Mouse (Mus musculus) limb, embryonic 10.5 days (tissue): ENCODE results near the gene Btf3. TPM values are rescaled to one million over a fixed set of nuclear protein-coding genes. Genes with fewer than 3 reads are reported as not detected.

Experiments
- DNase-seq: peaks from one replicate; pipeline ENCODE4 v3.0.0-alpha.2; 2017; ENCODE audit warnings: low spot score
- H3K27ac ChIP-seq: fragments of 300-500 bp; sonication (generic); 2 replicates; pipeline ENCODE4 v1.5.1; 2016; ENCODE audit warnings: mild to moderate bottlenecking
- H3K27me3 ChIP-seq: fragments of 300-500 bp; sonication (generic); 2 replicates; pipeline ENCODE4 v1.6.1; 2016; ENCODE audit warnings: low read depth, mild to moderate bottlenecking; ENCODE audit not compliant: poor library complexity, severe bottlenecking
- H3K36me3 ChIP-seq: fragments of 300-500 bp; sonication (generic); 2 replicates; pipeline ENCODE4 v1.6.1; 2016; ENCODE audit warnings: mild to moderate bottlenecking, moderate library complexity
- H3K4me1 ChIP-seq: fragments of 300-500 bp; sonication (generic); 2 replicates; pipeline ENCODE4 v1.6.1; 2016
- H3K4me3 ChIP-seq: fragments of 300-500 bp; sonication (generic); 2 replicates; pipeline ENCODE4 v1.5.1; 2016; ENCODE audit warnings: mild to moderate bottlenecking, moderate library complexity
- H3K9me3 ChIP-seq: fragments of 300-500 bp; sonication (generic); replicated peaks from 2 replicates; pipeline ENCODE4 v1.6.1; 2016; ENCODE audit warnings: mild to moderate bottlenecking
- WGBS: fragments of 180-500 bp; shearing (Covaris S2); methylation state at CpG from one replicate; pipeline ENCODE4 v1.1.7; 2016; 5-methylcytosine and 5-hydroxymethylcytosine counted together
- polyA plus RNA-seq: library from polyadenylated mRNA; unstranded; fragments of >200 nt; fragmentation: Nextera tagmentation; extraction: Ambion mirVana; gene quantifications from 2 replicates; pipeline ENCODE4 v1.2.1, GENCODE M21; 2016

Gene Btf3
- polyA plus RNA-seq, 1 experiment from 2014 or later = 695 TPM

DNA sequence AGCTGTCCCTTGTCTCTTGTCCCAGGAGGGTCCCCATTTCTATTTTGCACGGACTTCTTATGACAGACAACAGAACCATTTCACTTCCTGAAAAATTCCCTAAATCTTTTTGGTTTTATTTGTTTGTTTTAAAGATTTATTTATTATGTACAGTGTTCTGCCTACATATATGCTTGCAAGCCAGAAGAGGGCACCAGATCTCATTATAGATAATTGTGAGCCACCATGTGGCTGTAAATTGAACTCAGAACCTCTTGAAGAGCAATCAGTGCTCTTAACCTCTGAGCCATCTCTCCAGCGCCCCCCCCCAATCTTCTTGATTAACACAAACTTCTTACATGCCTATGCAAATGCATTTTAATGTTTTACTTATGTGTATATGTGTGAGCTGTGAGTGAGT lies 26.1 kb downstream of the Btf3 start:
- H3K27me3 ChIP-seq = no peaks in the 10 kb centered on the region
- H3K27ac ChIP-seq = no peak overlapping the region
- WGBS = 49% methylated on average over 2 of the region's 2 CpGs
- DNase-seq = no peak
- no peaks in the 10 kb centered on the region for H3K9me3 ChIP-seq
- peaks cover 8% of the 10 kb centered on the region for H3K4me1 ChIP-seq
- H3K4me3 ChIP-seq = no peak overlapping the region
- no peaks in the 10 kb centered on the region for H3K36me3 ChIP-seq

DNA sequence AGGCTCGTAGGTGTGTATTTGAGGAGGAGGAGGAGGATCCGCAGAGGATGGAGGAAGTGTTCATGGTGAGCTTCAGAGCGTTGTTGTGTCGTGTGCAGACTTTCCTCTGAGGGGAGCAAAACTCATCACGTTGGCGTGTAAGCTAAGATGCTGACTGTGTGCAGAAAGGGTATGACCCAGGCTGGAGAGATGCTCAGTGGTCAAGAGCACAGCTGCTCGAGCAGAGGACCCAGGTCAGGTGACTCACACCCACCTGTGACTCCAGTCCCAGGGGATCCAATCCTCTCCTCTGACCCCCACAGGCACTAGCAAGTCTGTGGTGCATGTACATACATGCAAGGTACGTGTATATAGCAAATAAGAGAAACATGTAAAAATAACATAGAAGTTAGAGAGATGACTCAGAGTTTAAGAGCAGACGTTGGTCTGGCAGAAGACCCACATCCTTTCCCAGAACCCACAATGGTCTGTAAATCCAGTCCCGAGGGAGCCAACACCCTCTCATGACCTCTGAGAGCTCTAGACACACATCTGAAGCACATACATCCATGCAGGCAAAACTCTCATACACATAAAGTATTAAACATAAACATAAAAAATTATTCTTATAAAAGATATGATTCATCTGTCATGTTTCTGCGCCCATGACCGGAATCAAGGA lies 35.7 kb downstream of the Btf3 start:
- Histone ChIP-seq H3K4me3 (no peak overlapping the region), H3K27ac (no peak overlapping the region), H3K9me3 (no peaks in the 10 kb centered on the region), H3K36me3 (no peaks in the 10 kb centered on the region), H3K4me1 (no peaks in the 10 kb centered on the region), H3K27me3 (no peaks in the 10 kb centered on the region)
- 79% methylated on average over 12 of the region's 12 CpGs for WGBS
- no peak for DNase-seq

DNA sequence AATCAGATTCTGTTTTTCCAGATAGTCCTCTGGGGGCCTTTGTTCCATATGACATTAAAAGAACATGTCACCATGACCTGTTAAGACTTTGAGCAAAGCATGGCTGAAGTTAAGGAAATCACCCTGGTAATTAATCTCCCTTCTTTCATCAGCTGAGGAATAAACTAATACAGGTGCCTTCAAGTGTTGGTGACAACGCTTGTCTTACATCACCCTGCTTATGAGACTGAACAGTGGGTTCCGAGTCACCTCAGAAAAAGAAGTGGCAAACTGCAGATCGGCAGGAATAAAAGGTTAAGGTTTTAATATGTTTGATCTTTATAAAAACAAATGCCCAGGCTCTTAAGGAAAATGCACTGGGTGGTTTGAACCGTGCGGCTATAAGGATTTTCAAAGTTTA lies 37.1 kb downstream of the Btf3 start, which contains the start of gene Gm21976:
Gene Gm21976 (plus strand): TSS at position 202 of the 400 bp plus-strand sequence.
- H3K27me3 ChIP-seq = no peaks in the 10 kb centered on the region
- H3K27ac ChIP-seq = no peak within 1 kb of the TSS
- DNase-seq = no peak
- no peak within 1 kb of the TSS for H3K4me3 ChIP-seq
- peaks cover 5% of the 10 kb centered on the region; the same call in 1 of the 2 replicates for H3K36me3 ChIP-seq
- no peaks in the 10 kb centered on the region for H3K4me1 ChIP-seq
- 73% methylated on average over 5 of the region's 5 CpGs for WGBS
- no peaks in the 10 kb centered on the region for H3K9me3 ChIP-seq

DNA sequence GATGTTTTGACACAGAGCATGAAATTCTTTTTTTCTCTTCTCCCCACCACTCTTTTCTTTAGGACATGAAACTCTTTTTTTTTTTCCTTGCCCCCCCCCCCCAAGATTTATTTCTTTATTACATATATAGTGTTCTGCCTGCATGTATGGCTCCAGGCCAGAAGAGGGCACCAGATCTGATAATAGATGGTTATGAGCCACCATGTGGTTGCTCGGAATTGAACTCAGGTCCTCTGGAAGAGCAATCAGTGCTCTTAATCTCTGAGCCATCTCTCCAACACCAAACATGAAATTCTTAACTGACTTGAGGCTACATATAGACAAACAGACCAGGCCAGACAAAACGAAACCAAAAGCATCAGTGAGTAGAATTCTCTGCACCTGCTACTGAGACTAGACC lies 39.3 kb downstream of the Btf3 start:
- no peak for DNase-seq
- H3K27ac ChIP-seq = no peak overlapping the region
- no peaks in the 10 kb centered on the region for H3K27me3 ChIP-seq
- WGBS = 80% methylated on average over 2 of the region's 2 CpGs
- H3K4me3 ChIP-seq = no peak overlapping the region
- H3K4me1 ChIP-seq = no peaks in the 10 kb centered on the region
- no peaks in the 10 kb centered on the region for H3K9me3 ChIP-seq
- peaks cover 19% of the 10 kb centered on the region for H3K36me3 ChIP-seq

DNA sequence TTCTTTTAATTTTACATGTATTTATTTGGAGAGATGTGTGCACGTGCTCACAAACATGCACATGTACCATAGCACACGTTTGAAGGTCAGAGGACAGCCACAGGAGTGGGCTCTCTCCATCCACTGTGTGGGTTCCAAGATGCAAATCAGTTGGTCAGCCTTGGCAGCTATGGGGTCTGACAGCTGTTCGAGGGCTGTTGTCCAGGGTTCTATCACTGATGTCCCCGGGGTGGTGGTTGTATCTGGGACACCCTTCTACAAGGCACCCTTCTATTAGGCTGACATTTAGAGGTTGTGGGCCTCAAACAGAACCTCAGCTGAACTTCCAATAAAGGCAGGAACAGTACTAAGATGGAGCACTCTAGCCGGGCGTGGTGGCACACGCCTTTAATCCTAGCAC lies 40.6 kb downstream of the Btf3 start:
- H3K4me3 ChIP-seq = no peak overlapping the region
- no peak for DNase-seq
- H3K27ac ChIP-seq = no peak overlapping the region
- no peaks in the 10 kb centered on the region for H3K9me3 ChIP-seq
- peaks cover 32% of the 10 kb centered on the region for H3K36me3 ChIP-seq
- H3K27me3 ChIP-seq = no peaks in the 10 kb centered on the region
- 91% methylated on average over 7 of the region's 7 CpGs for WGBS
- no peaks in the 10 kb centered on the region for H3K4me1 ChIP-seq

DNA sequence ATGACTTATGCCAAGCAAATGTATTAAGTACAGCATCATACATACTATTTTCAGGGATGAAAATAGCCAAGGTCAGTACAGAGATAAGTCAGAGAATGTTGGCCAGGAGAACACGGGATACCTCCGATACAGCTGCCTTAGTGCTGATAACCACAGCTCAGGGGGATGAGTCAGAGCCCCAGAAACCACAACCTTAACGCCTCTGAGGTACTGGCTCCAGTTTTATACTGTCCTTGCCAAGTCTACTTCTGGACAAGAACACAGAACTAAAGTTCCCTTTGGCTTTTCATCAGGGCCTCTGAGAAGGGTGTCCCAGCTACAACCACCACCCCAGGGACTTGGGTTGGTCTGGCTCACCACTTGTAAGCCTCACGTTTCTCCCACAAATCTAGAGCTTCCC lies 41.2 kb downstream of the Btf3 start:
- Histone ChIP-seq H3K9me3 (no peaks in the 10 kb centered on the region), H3K4me3 (no peak overlapping the region), H3K27ac (no peak overlapping the region), H3K4me1 (no peaks in the 10 kb centered on the region), H3K36me3 (peaks cover 37% of the 10 kb centered on the region), H3K27me3 (no peaks in the 10 kb centered on the region)
- 91% methylated on average over 4 of the region's 4 CpGs for WGBS
- no peak for DNase-seq

DNA sequence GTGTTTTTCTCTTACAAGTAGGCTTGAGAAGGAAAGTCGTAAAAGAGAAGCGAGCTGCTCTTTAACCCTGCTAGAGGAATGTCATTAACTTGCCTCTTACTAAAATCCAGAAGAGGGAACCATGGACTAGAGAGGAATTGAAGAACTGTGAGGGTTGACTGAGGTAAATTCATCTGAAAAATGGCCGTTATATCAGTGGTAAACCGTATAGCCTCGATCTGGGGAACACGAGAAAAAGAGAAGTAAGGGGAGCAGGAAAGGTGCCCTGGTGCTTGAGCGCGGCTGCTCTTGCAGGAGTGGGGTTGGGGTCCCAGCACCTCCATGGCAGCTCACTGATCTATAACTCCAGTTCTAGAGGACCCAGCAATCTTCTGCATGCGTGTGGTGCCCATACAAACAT lies 42.8 kb downstream of the Btf3 start:
- DNase-seq = no peak
- Histone ChIP-seq H3K4me3 (no peak overlapping the region), H3K36me3 (peaks cover 37% of the 10 kb centered on the region), H3K27me3 (no peaks in the 10 kb centered on the region), H3K27ac (no peak overlapping the region), H3K9me3 (no peaks in the 10 kb centered on the region), H3K4me1 (no peaks in the 10 kb centered on the region)
- WGBS = 94% methylated on average over 9 of the region's 9 CpGs

DNA sequence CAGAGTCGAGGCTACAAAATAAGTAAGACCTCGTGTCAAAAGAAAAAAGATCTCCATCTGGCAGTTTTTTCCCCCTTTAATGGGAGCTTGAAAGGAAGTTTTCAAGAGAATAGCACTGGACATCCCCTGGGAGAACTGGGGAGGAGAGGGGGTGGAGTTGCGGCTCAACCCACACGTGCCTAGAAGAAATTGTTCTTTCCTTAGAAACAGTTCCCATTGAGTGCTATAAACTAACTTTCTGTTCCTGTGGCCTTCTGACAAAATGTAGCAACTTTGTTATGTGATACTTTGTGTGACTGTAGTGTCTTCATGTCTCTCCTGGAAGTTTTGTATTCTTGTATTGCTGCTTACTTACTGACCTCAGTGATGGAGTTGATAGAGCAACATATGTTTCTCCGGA lies 52.7 kb downstream of the Btf3 start:
- DNase-seq = no peak
- 50% methylated on average over 5 of the region's 5 CpGs for WGBS
- no peak overlapping the region for H3K27ac ChIP-seq

DNA sequence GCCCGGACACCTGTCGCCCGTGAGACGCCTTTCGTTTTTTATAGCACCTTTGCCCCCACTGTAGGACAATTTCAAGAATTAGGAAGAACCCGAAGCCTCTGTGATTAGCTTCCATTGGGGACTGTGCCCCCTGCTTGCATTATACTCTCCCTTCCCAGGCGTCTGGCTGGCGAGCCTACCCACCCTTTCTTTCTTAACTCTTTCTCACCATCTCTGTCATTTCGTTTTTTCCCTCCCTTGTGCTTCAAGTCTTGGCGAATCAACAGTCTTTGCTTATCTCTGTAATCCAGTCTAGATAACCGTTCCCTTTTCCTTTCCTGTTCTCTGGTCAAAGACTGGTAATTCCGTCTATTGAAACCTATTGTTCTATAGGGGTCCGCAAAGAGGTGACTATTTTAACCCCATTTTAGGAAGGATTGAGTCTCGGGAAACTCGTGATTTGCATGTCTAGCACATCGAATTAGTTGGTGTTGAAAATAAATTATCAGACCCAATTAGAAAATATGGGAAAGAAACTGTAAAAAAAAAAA lies 53.3 kb downstream of the Btf3 start:
- WGBS = 2% methylated on average over 16 of the region's 16 CpGs
- DNase-seq = no peak

More for the DNA sequence above, 52.7 kb downstream of the Btf3 start:
- Histone ChIP-seq H3K27me3 (no peaks in the 10 kb centered on the region), H3K4me3 (peak overlapping the region; percentile 80), H3K9me3 (no peaks in the 10 kb centered on the region), H3K36me3 (peaks cover 24% of the 10 kb centered on the region), H3K4me1 (peaks cover 21% of the 10 kb centered on the region)

DNA sequence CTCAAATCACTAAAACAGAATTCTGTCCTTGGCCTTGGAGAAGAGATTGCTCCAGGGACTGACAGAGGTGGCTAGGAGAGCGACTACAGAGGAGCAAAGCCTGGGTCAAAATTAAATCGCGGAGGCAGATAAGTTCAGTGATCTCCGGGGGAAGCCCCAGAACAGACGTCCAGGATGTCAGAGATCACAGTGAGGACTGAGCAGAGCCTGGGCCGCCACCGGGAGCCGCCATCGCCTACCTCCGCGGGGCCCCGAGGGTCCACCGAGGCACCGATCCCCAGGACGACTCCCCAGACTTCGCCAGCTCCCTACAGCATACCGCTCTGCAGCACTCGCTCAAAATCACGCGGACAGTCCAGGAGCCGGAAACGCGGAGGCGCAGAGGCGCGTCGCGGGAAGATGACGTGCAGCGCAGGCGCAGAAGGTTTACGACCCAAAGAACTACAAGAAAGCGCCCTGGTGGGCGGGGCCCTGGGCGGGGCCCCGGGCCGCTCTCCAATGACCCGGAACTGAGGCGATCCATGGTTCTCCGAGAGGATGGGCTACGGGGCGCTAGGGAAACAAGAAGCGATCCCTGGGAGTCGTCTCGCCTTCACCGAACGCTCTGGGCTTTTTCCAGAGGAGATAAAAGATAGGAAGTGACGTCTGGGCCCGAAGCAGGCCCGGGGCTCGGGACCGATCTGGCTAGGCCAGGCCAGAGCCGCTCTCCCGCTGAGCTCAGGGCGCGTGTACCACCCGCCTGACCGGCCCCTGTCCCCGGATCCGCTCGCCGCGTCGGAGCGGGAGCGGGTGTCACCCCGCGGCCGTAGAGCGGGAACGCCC lies 54.0 kb downstream of the Btf3 start, which contains the start of the genes Utp15 and Ankra2:
Gene Utp15 (minus strand): TSS at position 406 of the 822 bp plus-strand sequence.
Gene Ankra2 (plus strand): TSS at position 439 of the 822 bp plus-strand sequence.
- peak within 1 kb of the TSS; percentile 80 for H3K4me3 ChIP-seq
- H3K36me3 ChIP-seq = peaks cover 30% of the 10 kb centered on the region
- H3K27me3 ChIP-seq = no peaks in the 10 kb centered on the region
- no peaks in the 10 kb centered on the region for H3K9me3 ChIP-seq
- H3K4me1 ChIP-seq = peaks cover 21% of the 10 kb centered on the region
- peak within 1 kb of the TSS; percentile 91 for H3K27ac ChIP-seq
- DNase-seq = peak; percentile 100
- under 1% methylated on average over 71 of the region's 71 CpGs for WGBS

More for the DNA sequence above, 53.3 kb downstream of the Btf3 start:
- Histone ChIP-seq H3K4me1 (peaks cover 21% of the 10 kb centered on the region), H3K36me3 (peaks cover 27% of the 10 kb centered on the region), H3K27ac (peak overlapping the region; percentile 91), H3K27me3 (no peaks in the 10 kb centered on the region), H3K4me3 (peak overlapping the region; percentile 80), H3K9me3 (no peaks in the 10 kb centered on the region)
